Mouse (Mus musculus) liver, embryonic 14.5 days (tissue): ENCODE data around the gene Ifitm5.

Experiments used
- CTCF ChIP-seq: IDR thresholded peaks from 2 replicates; pipeline ENCODE4 v1.5.1; 2016; ENCODE audit warnings: antibody characterized with exemption, low read depth, control low read depth
- EP300 ChIP-seq: IDR thresholded peaks from 2 replicates; pipeline ENCODE4 v1.6.1; 2016; ENCODE audit warnings: antibody characterized with exemption, low read depth

GRCm38 (mm10) chr7:140961416-140961815 is 11.3 kb upstream of the Ifitm5 start:
- TF ChIP-seq EP300 (no peak), CTCF (no peak)
